Mouse (Mus musculus) MEL (cell line): ENCODE results near the gene Pcsk2. TPM values are rescaled to one million over a fixed set of nuclear protein-coding genes. Genes with fewer than 3 reads are reported as not detected.

ENCODE experiments used
- DNase-seq: peaks from one replicate; pipeline ENCODE4 v3.0.0; 2011; ENCODE audit warnings: low read depth, low spot score
- H3K27ac ChIP-seq: 2 replicates; pipeline ENCODE4 v1.5.1; 2012; ENCODE audit warnings: low read depth, mild to moderate bottlenecking, control low read depth, low read length, moderate library complexity; ENCODE audit not compliant: control insufficient read depth
- H3K27me3 ChIP-seq, 2 experiments: fragments of 150-350 bp in 1 of 2; sonication (generic) in 1 of 2; 2 replicates each; pipeline ENCODE4 v1.6.1; 2012; ENCODE audit warnings: low read length in 2 of 2, mild to moderate bottlenecking in 2 of 2, improper control_type of control experiment in 1 of 2, moderate library complexity in 1 of 2; ENCODE audit not compliant: insufficient read depth in 2 of 2, control insufficient read depth in 1 of 2
- H3K36me3 ChIP-seq, 2 experiments: 2 replicates each; pipeline ENCODE4 v1.6.1; 2012 to 2014; ENCODE audit warnings: low read length in 2 of 2, improper control_type of control experiment in 1 of 2, inconsistent platforms in 1 of 2, mild to moderate bottlenecking in 1 of 2; ENCODE audit not compliant: insufficient read depth in 2 of 2, control insufficient read depth in 1 of 2
- H3K4me1 ChIP-seq, 2 experiments: fragments of 150-350 bp in 1 of 2; sonication (generic) in 1 of 2; 2 replicates each; pipeline ENCODE4 v1.6.1; 2012; ENCODE audit warnings: low read length in 2 of 2, improper control_type of control experiment in 1 of 2, mild to moderate bottlenecking in 1 of 2; ENCODE audit not compliant: insufficient read depth in 2 of 2, control insufficient read depth in 1 of 2
- H3K4me3 ChIP-seq, 2 experiments: fragments of 150-350 bp in 1 of 2; sonication (generic) in 1 of 2; 2 replicates each; pipeline ENCODE4 v1.5.1; 2012; ENCODE audit warnings: low read depth in 2 of 2, low read length in 2 of 2, mild to moderate bottlenecking in 2 of 2, moderate library complexity in 2 of 2, control low read depth in 1 of 2, improper control_type of control experiment in 1 of 2; ENCODE audit not compliant: control insufficient read depth in 1 of 2, insufficient read depth in 1 of 2
- H3K79me2 ChIP-seq: 2 replicates; pipeline ENCODE4 v1.6.1; 2012; ENCODE audit warnings: mild to moderate bottlenecking, low read length, moderate library complexity; ENCODE audit not compliant: control insufficient read depth, poor library complexity, insufficient read depth
- H3K9ac ChIP-seq: 2 replicates; pipeline ENCODE4 v1.6.1; 2012; ENCODE audit warnings: low read depth, mild to moderate bottlenecking, control low read depth, low read length, moderate library complexity; ENCODE audit not compliant: control insufficient read depth, poor library complexity, severe bottlenecking
- H3K9me3 ChIP-seq: fragments of 150-350 bp; sonication (generic); replicated peaks from 2 replicates; pipeline ENCODE4 v1.6.1; 2012; ENCODE audit warnings: mild to moderate bottlenecking, low read length, improper control_type of control experiment, moderate library complexity; ENCODE audit not compliant: insufficient read depth
- CHD1 ChIP-seq: IDR thresholded peaks from 2 replicates; pipeline ENCODE4 v1.6.1; 2012; ENCODE audit warnings: low read depth, mild to moderate bottlenecking, inconsistent platforms, low read length, improper control_type of control experiment
- CHD2 ChIP-seq: IDR thresholded peaks from 2 replicates; pipeline ENCODE4 v1.6.1; 2011; ENCODE audit warnings: low read length, improper control_type of control experiment
- CTCF ChIP-seq, 3 experiments: IDR thresholded peaks in 2 of 3; conservative IDR thresholded peaks in 1 of 3; 2 replicates each; pipeline ENCODE4 v1.5.1; 2011 to 2012; ENCODE audit warnings: low read length in 3 of 3, low read depth in 2 of 3, mild to moderate bottlenecking in 2 of 3, improper control_type of control experiment in 1 of 3, inconsistent platforms in 1 of 3, mixed read lengths in 1 of 3, moderate library complexity in 1 of 3; ENCODE audit not compliant: control insufficient read depth in 1 of 3, insufficient read depth in 1 of 3, poor library complexity in 1 of 3, severe bottlenecking in 1 of 3
- E2F4 ChIP-seq: IDR thresholded peaks from 2 replicates; pipeline ENCODE4 v1.6.1; 2011; ENCODE audit warnings: low read depth, low read length, improper control_type of control experiment, borderline replicate concordance
- EP300 ChIP-seq, 2 experiments: IDR thresholded peaks; 2 replicates each; pipeline ENCODE4 v1.6.1; 2011; ENCODE audit warnings: improper control_type of control experiment in 2 of 2, low read length in 2 of 2, low read depth in 1 of 2, mild to moderate bottlenecking in 1 of 2
- JUND ChIP-seq: IDR thresholded peaks from 2 replicates; pipeline ENCODE4 v1.6.1; 2011; ENCODE audit warnings: low read depth, mild to moderate bottlenecking, improper control_type of control experiment, low read length
- MAFK ChIP-seq: IDR thresholded peaks from 2 replicates; pipeline ENCODE4 v1.6.1; 2011; ENCODE audit warnings: low read depth, mild to moderate bottlenecking, low read length, improper control_type of control experiment, borderline replicate concordance
- NELFE ChIP-seq: IDR thresholded peaks from 2 replicates; pipeline ENCODE4 v1.6.1; 2011; ENCODE audit warnings: low read depth, low read length, improper control_type of control experiment
- TAL1 ChIP-seq: IDR thresholded peaks from 2 replicates; pipeline ENCODE4 v1.6.1; 2012; ENCODE audit warnings: mild to moderate bottlenecking, inconsistent platforms, low read length, moderate library complexity, mixed read lengths
- UBTF ChIP-seq: IDR thresholded peaks from 2 replicates; pipeline ENCODE4 v1.6.1; 2012; ENCODE audit warnings: low read depth, mild to moderate bottlenecking, inconsistent platforms, low read length, improper control_type of control experiment, moderate library complexity, borderline replicate concordance; ENCODE audit not compliant: insufficient read depth
- USF1 ChIP-seq: IDR thresholded peaks from 2 replicates; pipeline ENCODE4 v1.6.1; 2014; ENCODE audit warnings: low read depth, mild to moderate bottlenecking, inconsistent platforms, low read length, improper control_type of control experiment, moderate library complexity
- USF2 ChIP-seq, 2 experiments: IDR thresholded peaks; 2 replicates each; pipeline ENCODE4 v1.6.1; 2011 to 2012; ENCODE audit warnings: improper control_type of control experiment in 2 of 2, low read length in 2 of 2, borderline replicate concordance in 1 of 2, inconsistent platforms in 1 of 2, low read depth in 1 of 2, mild to moderate bottlenecking in 1 of 2; ENCODE audit not compliant: insufficient read depth in 1 of 2
- polyA plus RNA-seq, 2 experiments: library from polyadenylated mRNA; stranded (reverse) in 1 of 2; unstranded in 1 of 2; fragments of >175 nt in 1 of 2; fragments of >200 nt in 1 of 2; gene quantifications; 2 replicates each; pipeline versions ENCODE4 v1.2.1 to v1.2.4; 2012; ENCODE audit warnings: low replicate concordance in 2 of 2, low read depth in 1 of 2; ENCODE audit not compliant: insufficient read length in 2 of 2, insufficient read depth in 1 of 2, missing spikeins in 1 of 2
- total RNA-seq: library from RNA; depleted of rRNA; stranded (reverse); fragments of 300-350 nt; gene quantifications from 2 replicates; pipeline ENCODE4 v1.2.3, GENCODE M21; 2012

Gene Pcsk2
- total and polyA plus RNA-seq, 3 experiments: not detected

DNA sequence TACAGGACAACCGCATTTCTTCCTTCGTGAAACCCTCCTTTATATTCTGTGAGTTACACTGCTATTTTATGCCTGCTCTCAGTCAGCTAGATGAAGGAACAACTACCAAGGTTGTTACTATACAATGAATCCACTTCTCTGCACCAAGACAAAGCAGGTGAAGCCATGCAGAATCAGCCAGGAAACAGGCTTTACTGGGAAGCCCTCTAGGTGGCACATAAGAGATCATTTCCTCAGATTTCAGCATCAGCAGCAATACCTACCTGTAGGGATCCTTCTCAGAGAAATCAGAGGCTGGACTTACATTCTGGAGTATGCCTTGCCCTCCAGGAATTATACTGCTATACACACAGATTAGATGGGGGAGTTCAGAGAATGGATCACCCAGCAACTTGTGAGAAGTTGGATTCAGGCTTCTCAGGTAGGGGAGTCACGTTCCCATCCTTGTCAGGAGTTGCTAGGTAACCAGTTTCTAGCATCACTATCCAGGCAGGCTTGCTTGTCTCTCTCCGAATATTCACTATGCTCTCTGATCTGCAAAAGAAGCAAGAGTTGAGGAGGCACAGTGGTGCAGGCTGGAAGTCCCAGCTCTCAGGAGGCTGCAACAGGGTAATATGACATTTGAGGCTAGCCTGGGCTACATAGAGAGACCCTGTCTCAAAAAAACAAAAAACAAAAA lies 250.5 kb downstream of the Pcsk2 start:
- H3K79me2 ChIP-seq: no peaks in the 10 kb centered on the region
- no peaks in the 10 kb centered on the region for H3K4me1 ChIP-seq
- no peak for DNase-seq
- no peaks in the 10 kb centered on the region for H3K9me3 ChIP-seq
- no peak for TF ChIP-seq MAFK
- no peak for TF ChIP-seq USF1
- TF ChIP-seq E2F4: no peak
- no peak for TF ChIP-seq CHD2
- no peak for TF ChIP-seq UBTF
- TF ChIP-seq USF2 (IDR thresholded peaks at IDR 0.05; ENCODE audit: borderline replicate concordance in 1 of 2, insufficient read depth in 1 of 2, low read depth in 1 of 2, low read length in 2 of 2): no peak
- no peak for TF ChIP-seq EP300 (IDR thresholded peaks at IDR 0.05; ENCODE audit: low read depth in 1 of 2, low read length in 2 of 2)
- no peak for TF ChIP-seq JUND
- no peak for TF ChIP-seq CHD1
- no peak overlapping the region for H3K27ac ChIP-seq
- no peak overlapping the region for H3K9ac ChIP-seq
- H3K4me3 ChIP-seq: no peak overlapping the region
- H3K27me3 ChIP-seq: peaks cover 0 to 7% of the 10 kb centered on the region in 2 experiments; a peak in 2 of 4 replicates
- H3K36me3 ChIP-seq: no peaks in the 10 kb centered on the region

- Histone ChIP-seq H3K4me1 (no peaks in the 10 kb centered on the region), H3K9ac (no peak overlapping the region), H3K36me3 (no peaks in the 10 kb centered on the region), H3K9me3 (no peaks in the 10 kb centered on the region), H3K4me3 (no peak overlapping the region), H3K27ac (no peak overlapping the region)
- DNase-seq: no peak
- TF ChIP-seq UBTF (no peak), TAL1 (no peak)
- TF ChIP-seq, all 39 proteins: peak for 0
- peaks cover 0 to 1% of the 10 kb centered on the region in 2 experiments; a peak in 1 of 4 replicates for H3K27me3 ChIP-seq
- H3K79me2 ChIP-seq: no peaks in the 10 kb centered on the region
Measured at GRCm38 (mm10) chr2:143801097-143801496, 255.1 kb downstream of the Pcsk2 start.

GRCm38 (mm10) chr2:143806140-143806923 lies 260.4 kb downstream of the Pcsk2 start:
- no peak for DNase-seq
- Histone ChIP-seq H3K79me2 (no peaks in the 10 kb centered on the region), H3K27ac (no peak overlapping the region), H3K4me3 (no peak overlapping the region), H3K4me1 (no peaks in the 10 kb centered on the region)
- TF ChIP-seq NELFE: no peak
- TF ChIP-seq CTCF (IDR thresholded peaks at IDR 0.05 in 2 of 3, conservative IDR thresholded peaks at IDR 0.05 in 1 of 3; ENCODE audit: control insufficient read depth in 1 of 3, insufficient read depth in 1 of 3, low read depth in 2 of 3, low read length in 3 of 3, poor library complexity in 1 of 3, severe bottlenecking in 1 of 3): no peak
- TF ChIP-seq, all 39 proteins: peak for 0
- Histone ChIP-seq H3K9me3 (no peaks in the 10 kb centered on the region), H3K36me3 (no peaks in the 10 kb centered on the region), H3K9ac (no peak overlapping the region), H3K27me3 (no peaks in the 10 kb centered on the region; a peak in 1 of 4 replicates)
